Mouse (Mus musculus): ENCODE measurements around the gene Taar3.

GRCm38 (mm10) chr10:23938312-23938711 lies 11.0 kb upstream of the Taar3 start, which contains the start of gene Taar2:
- TF ChIP-seq CTCF (IDR thresholded peaks at IDR 0.05; ENCODE audit: control insufficient read depth, insufficient read depth, low read length) (no peak), POLR2A (IDR thresholded peaks at IDR 0.05; ENCODE audit: borderline replicate concordance, control insufficient read depth, low read depth, low read length) (no peak)

Measured in bone marrow, adult 2 months (tissue).